ENCODE assay signal across 23 mouse cellular contexts in the genomic region with DNA sequence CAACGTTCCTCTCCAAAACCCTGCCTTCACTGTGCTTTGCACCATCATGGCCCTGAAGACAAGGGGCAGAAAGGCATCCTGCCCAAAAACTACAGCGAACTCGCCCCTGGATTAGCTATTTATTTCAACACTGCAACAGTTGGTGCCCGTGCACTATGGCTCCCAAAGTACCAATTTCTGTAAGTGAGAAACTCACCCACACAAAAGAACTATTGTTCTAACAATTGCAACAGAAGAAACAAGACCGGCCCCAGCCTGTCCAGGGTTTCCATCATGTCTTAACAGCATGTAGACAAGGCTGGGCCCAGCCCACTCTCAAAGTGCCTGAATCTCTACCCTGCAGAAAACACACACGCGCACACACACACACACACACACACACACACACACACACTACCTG. TPM values are rescaled to one million over a fixed set of nuclear protein-coding genes. Genes with fewer than 3 reads are reported as not detected.
"Had no signal": no experiment of that assay in that cellular context is flagged by ENCODE, and none has a peak within 500 bp of the region (broad histone marks: within the 10 kb centered on the region; RNA-seq: fewer than 3 reads in every experiment).

No protein-coding gene starts in this region.

- H3K9ac ChIP-seq: lung, embryonic 14.5 days; midbrain, embryonic 12.5 days; neural tube, embryonic 13.5 days; neural tube, embryonic 15.5 days had no signal

- H3K4me1 ChIP-seq: midbrain, embryonic 12.5 days; neural tube, embryonic 13.5 days; neural tube, embryonic 15.5 days had no signal

- H3K4me3 ChIP-seq: midbrain, embryonic 12.5 days; myocyte; neural tube, embryonic 13.5 days; neural tube, embryonic 15.5 days had no signal

- H3K27me3 ChIP-seq: midbrain, embryonic 12.5 days; neural tube, embryonic 13.5 days; neural tube, embryonic 15.5 days had no signal

- H3K36me3 ChIP-seq: midbrain, embryonic 12.5 days; neural tube, embryonic 13.5 days; neural tube, embryonic 15.5 days had no signal

- ATAC-seq: midbrain, embryonic 16.5 days had no signal

- H3K4me2 ChIP-seq: lung, embryonic 14.5 days; midbrain, embryonic 12.5 days; neural tube, embryonic 13.5 days; neural tube, embryonic 15.5 days had no signal

- H3K27ac ChIP-seq: midbrain, embryonic 12.5 days; neural tube, embryonic 13.5 days; neural tube, embryonic 15.5 days had no signal

- DNase-seq: lung, adult 18-20 months; lung, embryonic 14.5 days; lung, postnatal 10 days; lung, postnatal 4 days; midbrain, embryonic 14.5 days; retina, postnatal 1 day; right cerebral cortex, adult 18-20 months; right cerebral cortex, postnatal 25 days; right cerebral cortex, postnatal 4 days; spleen, adult 18-20 months; thymus, adult 18-20 months; thymus, postnatal 14 days; thymus, postnatal 36 days had no signal

- H3K9me3 ChIP-seq: midbrain, embryonic 12.5 days; neural tube, embryonic 13.5 days; neural tube, embryonic 15.5 days had no signal

RNA-seq across cellular contexts. Expression of gene Saxo1, which starts 0.8 kb away (rescaled TPM):
- polyA plus RNA-seq: liver, embryonic 16.5 days; lung, embryonic 14.5 days; lung, embryonic 16.5 days; midbrain, embryonic 12.5 days; midbrain, embryonic 14.5 days; midbrain, embryonic 16.5 days; myocyte; neural tube, embryonic 13.5 days; neural tube, embryonic 15.5 days; small intestine, adult 2 months; stomach, embryonic 14.5 days; thymus, postnatal 0 days had no signal
